Mouse (Mus musculus): ENCODE data around the gene Lce1j. TPM values are rescaled to one million over a fixed set of nuclear protein-coding genes. Genes with fewer than 3 reads are reported as not detected.

Lce1j gene
- not detected in 2 replicates for polyA plus RNA-seq (2012; ENCODE audit: low replicate concordance)

DNA sequence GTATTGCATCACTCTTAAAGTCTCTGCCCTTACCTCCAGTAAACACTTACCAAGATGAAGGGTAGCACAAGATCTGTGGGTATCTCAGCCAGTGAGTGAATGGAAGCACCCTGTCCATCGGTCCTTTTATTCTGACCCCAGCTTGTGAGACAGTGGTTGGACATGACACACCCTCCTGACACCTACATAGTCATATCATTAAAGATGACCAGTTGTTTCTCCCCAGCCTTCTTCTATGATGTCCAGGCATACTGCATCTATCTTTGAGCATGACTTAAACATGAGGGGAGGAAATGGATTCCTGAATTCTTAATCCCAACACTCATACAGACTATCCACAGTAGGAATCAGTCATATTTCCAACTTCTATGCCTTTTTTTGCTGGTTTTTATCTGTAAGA lies at the start of gene Lce1j:
TSS of gene Lce1j (minus strand) at position 101 of the 400 bp plus-strand sequence.

DNA sequence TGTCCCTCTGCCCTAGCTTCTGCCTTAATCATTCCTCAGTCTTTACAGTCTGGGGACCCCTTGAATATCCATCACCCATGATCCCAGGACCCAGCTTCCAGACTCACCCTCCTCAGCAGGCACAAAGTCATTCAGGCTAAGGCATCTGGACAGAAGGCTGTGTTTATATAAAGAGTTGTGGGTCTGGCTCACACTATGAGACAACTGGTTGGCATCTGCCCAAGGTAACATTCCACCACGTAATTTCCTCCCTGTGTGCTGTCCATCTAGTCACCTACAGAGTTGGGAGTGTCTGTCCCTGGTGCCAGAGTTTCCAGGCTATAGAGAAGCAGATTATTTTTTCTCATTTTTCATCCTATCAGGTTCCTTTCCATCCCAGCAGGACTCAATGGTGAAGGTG lies 36.8 kb upstream of the Lce1j start, which contains the start of gene Kprp:
TSS of gene Kprp (minus strand) at position 140 of the 400 bp plus-strand sequence.

DNA sequence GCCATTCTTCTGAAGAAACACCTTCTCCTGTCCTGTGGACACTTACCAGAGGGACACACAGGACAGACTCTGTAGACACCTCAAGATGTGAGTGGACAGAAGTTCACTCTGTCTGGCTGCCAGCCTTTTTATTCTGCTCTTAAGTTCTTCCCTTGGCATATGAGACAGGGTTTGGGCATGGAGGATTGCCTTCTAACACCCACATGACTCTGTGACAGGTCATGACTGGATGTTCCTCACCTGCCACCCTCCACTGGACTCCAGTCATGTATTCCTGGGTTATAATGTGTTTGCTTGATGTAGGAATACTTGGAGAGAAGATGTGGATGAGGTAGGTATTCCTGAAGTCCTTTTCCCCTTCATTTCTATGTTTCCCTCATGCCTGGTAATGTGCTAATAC lies 17.5 kb upstream of the Lce1j start, which contains the start of gene Lce1k:
TSS of gene Lce1k (minus strand) at position 101 of the 400 bp plus-strand sequence.

DNA sequence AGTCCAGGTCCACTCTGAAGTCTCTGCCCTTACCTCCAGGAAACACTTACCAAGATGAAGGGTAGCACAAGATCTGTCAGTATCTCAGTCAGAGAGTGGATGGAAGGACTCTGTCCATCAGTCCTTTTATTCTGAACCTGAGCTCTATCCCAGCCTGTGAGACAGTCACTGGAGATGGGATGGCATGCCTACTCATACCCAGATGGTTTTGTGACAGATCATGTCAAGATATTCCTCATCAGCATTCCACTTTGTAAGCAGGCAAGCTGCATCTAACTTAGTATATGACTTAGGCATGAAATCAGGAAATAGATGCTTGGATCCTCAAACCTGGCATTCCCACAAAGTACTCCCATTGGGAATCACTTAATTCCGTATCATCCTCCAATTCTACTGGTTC lies 11.5 kb downstream of the Lce1j start, which contains the start of gene Lce1i:
TSS of gene Lce1i (minus strand) at position 101 of the 400 bp plus-strand sequence.

DNA sequence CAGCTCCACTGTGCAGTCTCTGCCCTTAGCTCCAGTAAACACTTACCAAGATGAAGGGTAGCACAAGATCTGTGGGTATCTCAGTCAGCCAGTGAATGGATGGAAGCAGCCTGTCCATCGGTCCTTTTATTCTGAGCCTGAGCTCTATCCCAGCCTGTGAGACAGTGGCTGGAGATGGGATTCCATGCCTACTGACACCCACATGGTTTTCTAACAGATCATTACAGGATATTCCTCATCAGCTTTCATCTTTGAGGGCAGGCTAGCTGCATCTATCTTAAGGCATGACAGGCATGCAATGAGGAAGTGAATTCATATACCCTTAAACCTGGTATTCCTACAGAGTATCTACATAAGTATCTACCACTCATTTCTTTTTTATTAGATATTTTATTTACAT lies 25.3 kb downstream of the Lce1j start, which contains the start of gene Lce1h:
TSS of gene Lce1h (minus strand) at position 101 of the 400 bp plus-strand sequence.

DNA sequence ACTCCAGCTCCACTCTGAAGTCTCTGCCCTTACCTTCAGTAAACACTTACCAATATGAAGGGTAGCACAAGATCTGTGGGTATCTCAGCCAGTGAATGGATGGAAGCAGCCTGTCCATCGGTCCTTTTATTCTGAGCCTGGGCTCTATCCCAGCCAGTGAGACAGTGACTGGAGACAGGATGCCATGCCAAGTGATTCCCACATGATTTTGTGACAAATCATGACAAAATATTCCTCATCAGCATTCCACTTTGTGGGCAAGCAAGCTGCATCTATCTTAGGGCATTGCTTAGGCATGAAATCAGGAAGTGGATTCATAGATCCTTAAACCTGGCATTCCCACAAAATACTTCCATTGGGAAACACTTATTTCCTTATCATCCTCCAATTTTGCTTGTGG lies 38.1 kb downstream of the Lce1j start, which contains the start of gene Lce1g:
TSS of gene Lce1g (minus strand) at position 101 of the 400 bp plus-strand sequence.

DNA sequence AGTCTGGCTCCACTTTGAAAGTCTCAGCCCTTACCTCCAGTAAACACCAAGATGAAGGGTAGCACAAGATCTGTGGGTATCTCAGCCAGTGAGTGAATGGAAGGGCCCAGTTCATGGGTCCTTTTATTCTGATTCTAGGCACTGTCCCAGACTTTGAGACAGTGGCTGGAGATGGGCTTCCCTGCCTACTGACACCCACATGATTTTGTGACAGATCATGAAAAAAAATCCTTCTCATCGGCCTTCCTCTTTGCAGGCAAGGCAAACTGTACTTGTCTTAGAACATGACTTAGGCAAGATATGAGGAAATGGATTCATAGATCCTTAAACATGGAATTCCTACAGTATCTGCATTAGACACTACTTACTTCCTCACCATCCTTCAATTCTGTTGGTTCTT lies 51.3 kb downstream of the Lce1j start, which contains the start of gene Gm38119:
TSS of gene Gm38119 (minus strand) at position 101 of the 400 bp plus-strand sequence.

Other genes with a start within 250 kb of the Lce1j start
- gene Ivl, start 216.8 kb downstream of the Lce1j start, polyA plus RNA-seq (2012; ENCODE audit: low replicate concordance): not detected in 2 replicates
- gene Smcp, start 201.5 kb downstream of the Lce1j start, polyA plus RNA-seq (2012; ENCODE audit: low replicate concordance): not detected in 2 replicates
- not detected in 2 replicates for gene 2210017I01Rik, start 183.0 kb downstream of the Lce1j start, polyA plus RNA-seq (2012; ENCODE audit: low replicate concordance)
- not detected in 2 replicates for gene Lce6a, start 168.9 kb downstream of the Lce1j start, polyA plus RNA-seq (2012; ENCODE audit: low replicate concordance)
- gene Lce1a1, start 142.2 kb downstream of the Lce1j start, polyA plus RNA-seq (2012; ENCODE audit: low replicate concordance): not detected in 2 replicates
- gene Lce1b, start 133.6 kb downstream of the Lce1j start, polyA plus RNA-seq (2012; ENCODE audit: low replicate concordance): not detected in 2 replicates
- gene Lce1a2, start 120.2 kb downstream of the Lce1j start, polyA plus RNA-seq (2012; ENCODE audit: low replicate concordance): not detected in 2 replicates
- not detected in 2 replicates for gene Lce1c, start 111.3 kb downstream of the Lce1j start, polyA plus RNA-seq (2012; ENCODE audit: low replicate concordance)
- gene Lce1d, start 103.3 kb downstream of the Lce1j start, polyA plus RNA-seq (2012; ENCODE audit: low replicate concordance): not detected in 2 replicates
- gene Lce1e, start 81.4 kb downstream of the Lce1j start, polyA plus RNA-seq (2012; ENCODE audit: low replicate concordance): not detected in 2 replicates
- not detected in 2 replicates for gene Lce1f, start 70.2 kb downstream of the Lce1j start, polyA plus RNA-seq (2012; ENCODE audit: low replicate concordance)
- not detected in 2 replicates for gene Gm38119, start 51.4 kb downstream of the Lce1j start, polyA plus RNA-seq (2012; ENCODE audit: low replicate concordance)
- not detected in 2 replicates for gene Lce1g, start 38.2 kb downstream of the Lce1j start, polyA plus RNA-seq (2012; ENCODE audit: low replicate concordance)
- gene Lce1h, start 25.4 kb downstream of the Lce1j start, polyA plus RNA-seq (2012; ENCODE audit: low replicate concordance): not detected in 2 replicates
- gene Lce1i, start 11.6 kb downstream of the Lce1j start, polyA plus RNA-seq (2012; ENCODE audit: low replicate concordance): not detected in 2 replicates
- not detected in 2 replicates for gene Lce1k, start 17.4 kb upstream of the Lce1j start, polyA plus RNA-seq (2012; ENCODE audit: low replicate concordance)
- gene Kprp, start 36.7 kb upstream of the Lce1j start, polyA plus RNA-seq (2012; ENCODE audit: low replicate concordance): not detected in 2 replicates
- gene Lce1l, start 60.8 kb upstream of the Lce1j start, polyA plus RNA-seq (2012; ENCODE audit: low replicate concordance): not detected in 2 replicates
- gene 2310050C09Rik, start 79.7 kb upstream of the Lce1j start, polyA plus RNA-seq (2012; ENCODE audit: low replicate concordance): not detected in 2 replicates
- gene Lce3a, start 135.7 kb upstream of the Lce1j start, polyA plus RNA-seq (2012; ENCODE audit: low replicate concordance): not detected in 2 replicates
- gene Lce3b, start 142.5 kb upstream of the Lce1j start, polyA plus RNA-seq (2012; ENCODE audit: low replicate concordance): not detected in 2 replicates
- gene Lce3c, start 154.0 kb upstream of the Lce1j start, polyA plus RNA-seq (2012; ENCODE audit: low replicate concordance): not detected in 2 replicates
- not detected in 2 replicates for gene Lce3d, start 166.9 kb upstream of the Lce1j start, polyA plus RNA-seq (2012; ENCODE audit: low replicate concordance)
- gene Lce3e, start 176.5 kb upstream of the Lce1j start, polyA plus RNA-seq (2012; ENCODE audit: low replicate concordance): not detected in 2 replicates
- gene Lce3f, start 201.7 kb upstream of the Lce1j start, polyA plus RNA-seq (2012; ENCODE audit: low replicate concordance): not detected in 2 replicates
- gene Crct1, start 225.2 kb upstream of the Lce1j start, polyA plus RNA-seq (2012; ENCODE audit: low replicate concordance): not detected in 2 replicates
- gene Lce1m, start 228.5 kb upstream of the Lce1j start, polyA plus RNA-seq (2012; ENCODE audit: low replicate concordance): not detected in 2 replicates

All from hematopoietic multipotent progenitor cell, adult 10-12 weeks (in vitro differentiated cells).